25 mouse cellular contexts compared by ENCODE assay signal in the genomic region with DNA sequence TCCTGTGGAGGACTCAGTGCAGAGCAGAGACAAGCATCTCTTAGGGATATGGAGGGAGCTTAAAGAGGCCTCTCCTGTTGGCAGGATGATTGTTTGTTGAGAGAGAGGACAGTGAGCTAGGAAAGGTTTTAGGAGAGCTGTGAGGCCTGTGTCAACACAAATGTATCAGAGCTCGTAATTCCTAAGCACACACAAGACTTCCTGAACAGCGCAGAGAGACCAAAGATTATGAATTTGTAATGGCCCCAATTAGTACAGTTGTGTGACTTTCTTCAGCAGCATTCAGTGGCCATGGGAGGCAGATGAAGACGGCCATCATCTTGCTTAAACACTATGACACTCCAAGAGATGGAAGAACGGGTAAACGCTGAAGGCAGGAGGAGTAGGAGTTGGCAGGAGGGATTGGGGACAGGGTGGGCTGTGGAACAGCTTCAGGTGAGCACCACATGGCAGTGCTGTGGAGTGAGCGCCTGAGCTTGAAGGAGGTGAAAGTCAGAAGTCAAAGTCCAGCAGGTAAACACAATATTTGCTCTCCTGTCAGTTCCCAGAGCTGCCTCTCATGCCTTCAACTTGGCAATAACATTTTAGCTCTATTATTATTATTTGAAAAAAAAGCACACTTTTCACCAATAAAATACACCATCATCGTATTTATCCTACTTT.
A peak's percentile ranks its signal among the peaks of the same experiment; 100 is the strongest.
DNase-seq lines count a peak whose midpoint lies in the region; ATAC-seq and TF ChIP-seq lines count a peak whose summit lies in the region.
"Had no signal": no experiment of that assay in that cellular context is flagged by ENCODE, and none has a peak within 500 bp of the region (broad histone marks: within the 10 kb centered on the region; RNA-seq: fewer than 3 reads in every experiment).

No protein-coding gene starts in this region.

- no peak overlapping the region for H3K4me2 ChIP-seq in liver, embryonic 16.5 days (ENCODE audit: low read depth, low read length)
- no peak overlapping the region for H3K4me2 ChIP-seq in liver, embryonic 12.5 days
- H3K4me2 ChIP-seq in intestine, embryonic 16.5 days (ENCODE audit: low read depth, low read length): no peak overlapping the region
- no peak overlapping the region for H3K4me2 ChIP-seq in stomach, postnatal 0 days (replicated peaks; ENCODE audit: low read depth)
- H3K4me2 ChIP-seq: embryonic facial prominence, embryonic 13.5 days; forebrain, embryonic 12.5 days; forebrain, embryonic 15.5 days; heart, embryonic 11.5 days; hindbrain, embryonic 12.5 days had no signal

- no peak overlapping the region for H3K9ac ChIP-seq in liver, embryonic 16.5 days (ENCODE audit: low read depth, low read length)
- no peak overlapping the region for H3K9ac ChIP-seq in liver, embryonic 12.5 days
- H3K9ac ChIP-seq in intestine, embryonic 16.5 days (ENCODE audit: low read depth, low read length): no peak overlapping the region
- no peak overlapping the region for H3K9ac ChIP-seq in stomach, postnatal 0 days (ENCODE audit: low read length)
- H3K9ac ChIP-seq: embryonic facial prominence, embryonic 13.5 days; forebrain, embryonic 12.5 days; forebrain, embryonic 15.5 days; hindbrain, embryonic 12.5 days had no signal

- H3K36me3 ChIP-seq in liver, embryonic 16.5 days (ENCODE audit: control insufficient read depth, insufficient read depth): no peaks in the 10 kb centered on the region
- H3K36me3 ChIP-seq in liver, embryonic 12.5 days: no peaks in the 10 kb centered on the region
- H3K36me3 ChIP-seq in intestine, embryonic 16.5 days (ENCODE audit: control insufficient read depth, insufficient read depth, low read length): no peaks in the 10 kb centered on the region
- no peaks in the 10 kb centered on the region for H3K36me3 ChIP-seq in stomach, postnatal 0 days (ENCODE audit: control insufficient read depth, insufficient read depth, low read length)
- H3K36me3 ChIP-seq: embryonic facial prominence, embryonic 10.5 days; embryonic facial prominence, embryonic 13.5 days; forebrain, embryonic 12.5 days; forebrain, embryonic 15.5 days; hindbrain, embryonic 12.5 days had no signal

- H3K4me3 ChIP-seq in liver, embryonic 16.5 days (ENCODE audit: low read depth, low read length): no peak overlapping the region
- H3K4me3 ChIP-seq in liver, embryonic 12.5 days: no peak overlapping the region
- H3K4me3 ChIP-seq in intestine, embryonic 16.5 days (ENCODE audit: low read length): no peak overlapping the region
- no peak overlapping the region for H3K4me3 ChIP-seq in stomach, postnatal 0 days (ENCODE audit: low read depth, low read length)
- H3K4me3 ChIP-seq: embryonic facial prominence, embryonic 10.5 days; embryonic facial prominence, embryonic 13.5 days; erythroblast, embryonic 14.5 days; forebrain, embryonic 12.5 days; forebrain, embryonic 15.5 days; heart, adult 2 months; hindbrain, embryonic 12.5 days had no signal

- peak; percentile 31; the same call in 1 of the 2 replicates for ATAC-seq in liver, embryonic 16.5 days (ENCODE audit: low read depth)
- no peak for ATAC-seq in liver, embryonic 12.5 days
- ATAC-seq in intestine, embryonic 16.5 days: peak; percentile 86
- peak; percentile 60; the same call in 1 of the 2 replicates for ATAC-seq in stomach, postnatal 0 days (ENCODE audit: low FRiP score, low TSS enrichment)
- ATAC-seq in cerebellum, adult (ENCODE audit: insufficient number of reproducible peaks, low FRiP score, low TSS enrichment): no peak
- ATAC-seq: CD4-positive, CD25-positive, alpha-beta regulatory T cell, adult 4 months; forebrain, embryonic 15.5 days had no signal

- no peak overlapping the region for H3K27ac ChIP-seq in liver, embryonic 16.5 days (ENCODE audit: low read length)
- H3K27ac ChIP-seq in liver, embryonic 12.5 days: no peak overlapping the region
- H3K27ac ChIP-seq in intestine, embryonic 16.5 days (ENCODE audit: low read length): no peak overlapping the region
- no peak overlapping the region for H3K27ac ChIP-seq in stomach, postnatal 0 days (replicated peaks)
- H3K27ac ChIP-seq: embryonic facial prominence, embryonic 10.5 days; embryonic facial prominence, embryonic 13.5 days; forebrain, embryonic 12.5 days; forebrain, embryonic 15.5 days; heart, adult 2 months; hindbrain, embryonic 12.5 days had no signal

- peak; percentile 19 for DNase-seq in large intestine, adult 2 months (ENCODE audit: low read depth, low spot score)
- peak; percentile 32 for DNase-seq in stomach, postnatal 0 days (ENCODE audit: low spot score)
- no peak for DNase-seq in layer of hippocampus, postnatal 10 days (ENCODE audit: low spot score in 2 of 2)
- no peak for DNase-seq in layer of hippocampus, adult 11-12 months (ENCODE audit: low spot score)
- DNase-seq: adrenal gland, adult 2 months; adrenal gland, postnatal 14 days; cerebellum, adult 11-12 months; cerebellum, adult 8-10 months; cerebellum, postnatal 10 days; cerebellum, postnatal 36 days; embryo, embryonic 11 days; gastrocnemius, postnatal 25 days; heart, adult 2 months had no signal

- TF ChIP-seq CTCF in stomach, postnatal 0 days (IDR thresholded peaks at IDR 0.05; ENCODE audit: low read depth): no peak

- TF ChIP-seq EP300 in stomach, postnatal 0 days (optimal IDR thresholded peaks at IDR 0.05): no peak

- H3K9me3 ChIP-seq in liver, embryonic 16.5 days (replicated peaks; ENCODE audit: control insufficient read depth, low read length): peaks cover 3% of the 10 kb centered on the region; the same call in 1 of the 2 replicates
- H3K9me3 ChIP-seq in liver, embryonic 12.5 days (replicated peaks): peaks cover 12% of the 10 kb centered on the region; the same call in 1 of the 2 replicates
- no peaks in the 10 kb centered on the region for H3K9me3 ChIP-seq in intestine, embryonic 16.5 days (ENCODE audit: control insufficient read depth, low read length)
- no peaks in the 10 kb centered on the region for H3K9me3 ChIP-seq in stomach, postnatal 0 days (ENCODE audit: control insufficient read depth, low read length)
- H3K9me3 ChIP-seq: embryonic facial prominence, embryonic 13.5 days; forebrain, embryonic 12.5 days; forebrain, embryonic 15.5 days; hindbrain, embryonic 12.5 days had no signal

- peaks cover 5% of the 10 kb centered on the region for H3K4me1 ChIP-seq in liver, embryonic 16.5 days (ENCODE audit: control insufficient read depth, low read depth, low read length)
- peaks cover 7% of the 10 kb centered on the region for H3K4me1 ChIP-seq in liver, embryonic 12.5 days
- 0 out of 2 replicates have a peak, but pooled peaks cover 2% of the 10 kb centered on the region for H3K4me1 ChIP-seq in intestine, embryonic 16.5 days (ENCODE audit: control insufficient read depth, insufficient read depth, low read length)
- no peaks in the 10 kb centered on the region for H3K4me1 ChIP-seq in stomach, postnatal 0 days (replicated peaks; ENCODE audit: control insufficient read depth, insufficient read depth)
- H3K4me1 ChIP-seq: embryonic facial prominence, embryonic 10.5 days; embryonic facial prominence, embryonic 13.5 days; forebrain, embryonic 12.5 days; hindbrain, embryonic 12.5 days had no signal

- 67% methylated on average over 7 of the region's 7 CpGs for WGBS in liver, embryonic 16.5 days (ENCODE audit: insufficient replicate concordance)
- WGBS in liver, embryonic 12.5 days (ENCODE audit: insufficient replicate concordance): 77% methylated on average over 7 of the region's 7 CpGs
- 72% methylated on average over 7 of the region's 7 CpGs for WGBS in intestine, embryonic 16.5 days
- WGBS in large intestine, adult 2 months: 34% methylated on average over 7 of the region's 7 CpGs
- 73% methylated on average over 7 of the region's 7 CpGs for WGBS in stomach, postnatal 0 days

- H3K27me3 ChIP-seq in liver, embryonic 16.5 days (ENCODE audit: control insufficient read depth, insufficient read depth, low read depth, low read length): no peaks in the 10 kb centered on the region; the same call in 1 of the 2 replicates
- peaks cover under 1% of the 10 kb centered on the region; the same call in 1 of the 2 replicates for H3K27me3 ChIP-seq in liver, embryonic 12.5 days (replicated peaks)
- no peaks in the 10 kb centered on the region for H3K27me3 ChIP-seq in intestine, embryonic 16.5 days (replicated peaks; ENCODE audit: control insufficient read depth, insufficient read depth, low read length)
- no peaks in the 10 kb centered on the region for H3K27me3 ChIP-seq in stomach, postnatal 0 days (ENCODE audit: control insufficient read depth, insufficient read depth, low read length)
- H3K27me3 ChIP-seq: embryonic facial prominence, embryonic 13.5 days; forebrain, embryonic 12.5 days; forebrain, embryonic 15.5 days; hindbrain, embryonic 12.5 days had no signal

Comparison
In these comparisons a context has a peak if more than half of its experiments do, and no peak if none do; other contexts are left out.
1. ATAC-seq: peak in liver, embryonic 16.5 days (single experiment), intestine, embryonic 16.5 days (single experiment) and stomach, postnatal 0 days (single experiment); none in liver, embryonic 12.5 days (single experiment) and cerebellum, adult (single experiment).
2. DNase-seq: peak in large intestine, adult 2 months (single experiment) and stomach, postnatal 0 days (single experiment); none in layer of hippocampus, postnatal 10 days (0 of 2) and layer of hippocampus, adult 11-12 months (single experiment).